Mouse (Mus musculus) liver, embryonic 14.5 days (tissue): ENCODE data around the gene Cenpu.

Experiments
- CTCF ChIP-seq: IDR thresholded peaks from 2 replicates; pipeline ENCODE4 v1.5.1; 2016; ENCODE audit warnings: antibody characterized with exemption, low read depth, control low read depth
- EP300 ChIP-seq: IDR thresholded peaks from 2 replicates; pipeline ENCODE4 v1.6.1; 2016; ENCODE audit warnings: antibody characterized with exemption, low read depth

DNA sequence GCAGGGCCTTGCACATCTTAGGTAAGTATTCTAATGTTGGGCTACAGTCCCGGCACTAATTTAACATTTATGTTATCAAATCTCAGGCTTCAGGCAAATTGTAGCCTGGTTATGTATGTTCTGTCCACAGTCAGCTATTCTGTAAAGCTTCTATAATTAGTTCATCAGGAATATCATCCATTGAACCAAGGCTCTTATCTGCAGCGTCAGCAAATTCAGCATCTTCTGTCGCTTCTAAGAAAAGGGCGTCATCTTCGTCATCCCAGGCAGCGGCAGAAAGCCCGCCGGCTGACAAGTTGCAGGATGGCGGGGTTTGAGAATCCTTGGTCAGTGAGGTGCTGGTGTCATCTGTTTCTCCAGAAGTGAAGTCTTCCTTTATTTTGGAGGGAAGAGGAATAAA is 27.0 kb downstream of the Cenpu start:
- TF ChIP-seq CTCF (no peak), EP300 (no peak)
